Mouse (Mus musculus) layer of hippocampus, adult 6 months (tissue): ENCODE data around the gene Cyb5r3. TPM values are rescaled to one million over a fixed set of nuclear protein-coding genes. Genes with fewer than 3 reads are reported as not detected.

Source experiments
- long read RNA-seq, 2 experiments: library from polyadenylated mRNA; unstranded; transcript quantifications; one replicate each; pipeline ENCODE4 v2.0.0; 2019 to 2020
- polyA plus RNA-seq: library from polyadenylated mRNA; unstranded; fragments of <200 nt; fragmentation: Nextera tagmentation; gene quantifications from 2 replicates; pipeline ENCODE4 v1.2.3, GENCODE M21; 2021

The Cyb5r3 gene
- 96.6 and 115 TPM in 2 replicates for polyA plus RNA-seq
- long read RNA-seq, experiment 1, transcript Cyb5r3-201 (9 exons, 2,422 nt) = major isoform, 152 of 173 reads
- long read RNA-seq, experiment 1, partial matches to known transcripts = 8 of 173 reads
- long read RNA-seq, experiment 1, other reads (novel, unspliced or antisense) = 13 of 173 reads
- long read RNA-seq, experiment 2, transcript Cyb5r3-203 (9 exons, 1,982 nt) = minor isoform, 7 of 852 reads
- long read RNA-seq, experiment 2, transcript Cyb5r3-201 (9 exons, 2,422 nt) = major isoform, 829 of 852 reads
- long read RNA-seq, experiment 2, partial matches to known transcripts = 7 of 852 reads
- long read RNA-seq, experiment 2, other reads (novel, unspliced or antisense) = 9 of 852 reads

DNA sequence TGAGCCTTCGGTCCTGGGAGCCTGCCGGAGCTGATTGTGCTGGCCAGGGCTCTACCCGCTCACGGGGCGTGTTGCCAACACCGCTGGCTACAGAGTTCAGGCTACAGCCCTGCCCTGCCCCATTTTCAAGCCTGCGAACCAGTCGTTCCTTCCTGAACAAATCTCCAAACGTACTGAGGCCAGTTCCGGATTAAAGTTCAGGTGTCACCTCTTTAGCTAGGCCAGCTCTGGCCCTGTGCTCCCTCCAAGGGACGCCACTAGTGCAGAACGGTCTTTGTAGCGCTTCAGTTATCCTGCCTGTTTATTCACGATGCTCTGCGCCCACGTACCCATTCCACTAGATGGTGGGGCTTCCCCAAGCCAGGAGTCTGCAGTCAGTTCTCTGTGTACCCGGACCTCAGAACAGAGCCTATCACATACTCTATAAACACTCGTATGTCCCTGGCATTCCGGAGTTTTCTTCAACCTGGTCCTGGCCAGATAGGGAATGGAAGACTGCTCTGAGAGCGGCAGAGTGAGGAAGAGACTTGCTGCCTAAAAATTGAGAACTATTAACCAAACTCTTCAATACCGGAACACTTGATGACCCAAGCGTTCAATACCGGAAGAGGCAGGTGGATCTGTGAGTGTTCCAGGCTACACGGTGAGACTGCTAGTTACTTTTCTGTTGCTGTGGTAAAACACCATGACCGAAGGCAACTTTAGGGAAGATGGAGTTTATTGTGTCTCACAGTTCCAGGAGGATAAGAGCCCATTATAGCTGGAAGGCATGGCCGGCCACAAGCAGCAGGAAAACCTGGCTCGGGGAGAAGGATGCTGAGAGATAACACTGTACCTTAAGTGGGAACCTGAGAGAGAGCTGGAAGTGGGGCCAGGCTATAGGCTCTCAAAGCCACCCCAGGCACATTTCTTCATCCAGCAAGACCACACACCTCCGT lies at the start of gene Cyb5r3:
TSS of gene Cyb5r3 (minus strand) at position 101 of the 938 bp plus-strand sequence.

DNA sequence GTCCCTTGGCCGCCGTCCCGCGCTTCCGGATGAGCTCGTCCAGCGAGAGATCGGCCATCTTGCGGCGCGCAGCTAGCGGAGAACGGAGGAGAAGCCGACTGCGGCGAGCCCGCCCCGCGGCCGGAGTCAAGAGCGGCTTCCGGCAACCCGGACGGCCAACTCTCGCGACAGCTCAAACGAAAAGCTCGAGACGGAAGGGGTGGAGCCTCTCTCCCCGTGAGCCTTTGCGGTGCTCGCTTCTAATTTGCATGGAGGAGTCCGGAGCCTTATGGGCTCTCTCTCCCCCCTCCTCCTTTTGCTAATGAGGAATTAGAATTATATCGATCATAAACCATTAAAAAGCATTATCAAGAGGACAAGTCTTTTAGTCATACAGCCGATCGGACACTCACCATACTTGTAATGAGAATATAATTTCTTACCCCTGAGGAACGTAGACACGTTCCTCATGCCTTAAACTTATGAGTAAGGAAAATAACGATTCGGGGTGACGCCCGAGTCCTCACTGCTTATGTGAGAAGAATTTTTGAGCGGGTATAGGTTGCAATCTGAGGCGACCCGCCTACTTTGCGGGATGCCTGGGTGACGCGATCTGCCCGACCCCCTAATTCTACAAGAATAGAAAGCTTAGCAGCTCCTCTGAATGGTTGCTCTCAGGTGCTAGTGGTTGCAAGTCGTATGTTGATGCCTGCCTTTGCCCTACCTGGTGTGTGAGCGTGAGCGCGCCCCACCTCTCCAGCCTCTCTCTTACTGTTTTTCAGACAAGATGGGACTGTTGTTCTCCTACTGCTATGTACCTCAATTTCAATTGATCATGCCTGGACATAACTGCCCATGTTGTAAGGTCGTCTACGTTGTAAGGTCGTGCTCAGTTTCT lies 23.0 kb downstream of the Cyb5r3 start, which contains the start of gene Poldip3:
TSS of gene Poldip3 (minus strand) at position 189 of the 877 bp plus-strand sequence.

DNA sequence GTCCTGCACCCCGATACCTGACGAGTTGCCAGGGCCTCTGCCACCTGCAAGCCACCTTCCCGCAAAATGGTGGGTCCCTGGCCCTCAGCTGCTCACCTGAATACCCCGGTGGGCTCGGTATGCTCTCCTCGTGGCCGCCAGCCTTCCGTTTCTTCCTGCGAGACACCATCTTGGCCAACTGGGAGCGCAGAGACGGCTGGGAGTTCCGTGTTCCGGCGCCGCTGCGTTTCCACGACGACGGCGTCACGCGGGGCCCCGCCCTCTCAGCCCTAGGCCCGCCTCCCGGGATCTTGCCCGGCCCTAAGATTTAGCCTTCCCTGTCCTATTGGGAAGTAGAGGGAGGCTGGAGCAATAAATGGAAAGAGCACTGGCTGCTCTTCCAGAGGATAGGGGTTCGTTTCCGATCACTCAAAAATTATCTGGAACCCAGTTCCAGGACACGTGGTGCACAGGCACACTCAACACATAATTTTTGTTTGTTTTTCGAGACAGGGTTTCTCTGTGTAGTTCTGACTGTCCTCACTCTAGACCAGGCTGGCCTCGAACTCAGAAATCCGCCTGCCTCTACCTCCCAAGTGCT lies 49.7 kb downstream of the Cyb5r3 start, which contains the start of gene Rrp7a:
TSS of gene Rrp7a (minus strand) at position 236 of the 580 bp plus-strand sequence.

Other genes with a start within 250 kb of the Cyb5r3 start
- gene Tcf20, start 184.7 kb downstream of the Cyb5r3 start, polyA plus RNA-seq = 19.7 and 23.4 TPM in 2 replicates
- gene Nfam1, start 139.3 kb downstream of the Cyb5r3 start, polyA plus RNA-seq = 2.3 and 2.4 TPM in 2 replicates
- gene Serhl, start 83.1 kb downstream of the Cyb5r3 start, polyA plus RNA-seq = 15.2 and 23.4 TPM in 2 replicates
- gene Rrp7a, start 49.8 kb downstream of the Cyb5r3 start, polyA plus RNA-seq = 109 and 117 TPM in 2 replicates
- 41.8 and 48.9 TPM in 2 replicates for gene Poldip3, start 23.2 kb downstream of the Cyb5r3 start, polyA plus RNA-seq
- 1.2 and 1.4 TPM in 2 replicates for gene A4galt, start 79.2 kb upstream of the Cyb5r3 start, polyA plus RNA-seq
- gene Arfgap3, start 177.7 kb upstream of the Cyb5r3 start, polyA plus RNA-seq = 12.4 and 14.2 TPM in 2 replicates